Mouse (Mus musculus) fat pad, adult 2 months (tissue): ENCODE results near the gene Cnp.

Experiments used
- DNase-seq: peaks from one replicate; pipeline ENCODE4 v3.0.0-alpha.2; 2011; ENCODE audit warnings: low read depth, low spot score; ENCODE audit errors: extremely low read depth

The Cnp gene

GRCm38 (mm10) chr11:100618761-100619484 lies 44.2 kb downstream of the Cnp start, which contains the start of gene Nkiras2:
Gene Nkiras2 (plus strand): TSS chr11:100619244.
- no peak for DNase-seq

DNA sequence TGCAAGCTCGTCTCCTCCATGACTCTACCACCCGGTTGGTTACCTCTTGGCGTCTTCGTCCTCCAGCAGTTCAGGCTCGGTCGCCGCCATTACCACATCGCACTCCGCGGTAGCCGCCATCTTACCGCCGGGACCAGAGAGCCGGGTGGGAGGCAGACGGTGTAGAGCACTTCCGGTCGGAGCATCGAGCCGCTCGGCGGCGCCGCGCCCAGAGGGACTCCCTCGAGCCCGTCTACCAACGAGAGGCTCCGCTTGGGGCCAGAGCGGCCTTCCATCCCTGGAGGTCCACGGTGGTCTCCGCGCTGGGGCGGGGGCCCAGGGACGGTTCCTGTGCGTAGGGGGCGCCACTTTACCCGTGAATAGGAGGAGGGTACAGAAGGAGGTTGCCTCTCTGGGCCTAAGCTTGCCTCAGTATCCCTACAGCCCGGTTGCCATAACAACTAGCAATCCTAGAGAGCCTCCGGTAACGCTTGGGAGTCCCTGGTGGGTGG lies 44.8 kb downstream of the Cnp start:
- no peak for DNase-seq

DNA sequence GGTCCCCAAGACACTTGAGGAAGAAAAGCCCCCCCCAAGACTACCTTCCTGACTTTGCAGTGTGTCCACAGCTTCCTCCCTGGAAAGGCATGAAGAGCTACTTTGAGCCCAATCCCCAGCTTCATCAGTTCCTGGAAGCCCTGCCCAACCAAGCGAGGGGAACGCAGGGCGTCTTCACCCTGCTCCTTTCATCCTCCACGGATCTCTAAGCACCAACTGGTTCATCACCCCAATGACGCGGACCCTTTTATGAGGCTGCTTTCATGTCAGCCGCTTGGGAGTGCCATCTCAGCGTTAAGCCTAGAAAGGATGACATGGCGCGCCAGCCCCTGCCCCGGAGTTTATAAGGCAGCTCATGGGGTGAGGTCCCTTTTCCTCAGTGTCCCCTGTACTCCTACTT lies 45.3 kb downstream of the Cnp start, which contains the start of gene Dnajc7:
Gene Dnajc7, minus strand, starts transcription at position 187 of the 400 bp plus-strand sequence.
- no peak for DNase-seq

DNA sequence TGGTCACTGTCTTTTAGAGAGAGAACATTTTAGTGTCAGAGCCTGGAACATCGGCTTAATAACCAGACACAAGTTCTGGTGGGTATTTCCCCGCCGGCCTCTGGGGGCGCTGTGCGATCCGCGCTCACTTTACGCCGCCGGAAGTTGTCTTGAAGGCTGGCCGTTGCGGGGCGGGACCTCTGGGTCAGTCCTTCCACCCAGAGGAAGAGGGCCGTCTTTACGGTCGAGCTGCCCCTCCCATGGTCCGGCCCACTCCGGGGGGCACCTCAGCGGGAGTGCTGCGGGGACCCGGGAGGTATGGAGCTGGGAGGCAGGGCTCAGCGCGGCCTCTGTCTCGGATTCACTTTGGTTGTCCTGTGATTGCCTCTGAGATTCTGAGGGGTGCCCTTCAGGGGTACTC lies 48.0 kb downstream of the Cnp start:
- peak; percentile 50 for DNase-seq

- no peak for DNase-seq
Measured at GRCm38 (mm10) chr11:100623867-100624266, 49.2 kb downstream of the Cnp start.

DNA sequence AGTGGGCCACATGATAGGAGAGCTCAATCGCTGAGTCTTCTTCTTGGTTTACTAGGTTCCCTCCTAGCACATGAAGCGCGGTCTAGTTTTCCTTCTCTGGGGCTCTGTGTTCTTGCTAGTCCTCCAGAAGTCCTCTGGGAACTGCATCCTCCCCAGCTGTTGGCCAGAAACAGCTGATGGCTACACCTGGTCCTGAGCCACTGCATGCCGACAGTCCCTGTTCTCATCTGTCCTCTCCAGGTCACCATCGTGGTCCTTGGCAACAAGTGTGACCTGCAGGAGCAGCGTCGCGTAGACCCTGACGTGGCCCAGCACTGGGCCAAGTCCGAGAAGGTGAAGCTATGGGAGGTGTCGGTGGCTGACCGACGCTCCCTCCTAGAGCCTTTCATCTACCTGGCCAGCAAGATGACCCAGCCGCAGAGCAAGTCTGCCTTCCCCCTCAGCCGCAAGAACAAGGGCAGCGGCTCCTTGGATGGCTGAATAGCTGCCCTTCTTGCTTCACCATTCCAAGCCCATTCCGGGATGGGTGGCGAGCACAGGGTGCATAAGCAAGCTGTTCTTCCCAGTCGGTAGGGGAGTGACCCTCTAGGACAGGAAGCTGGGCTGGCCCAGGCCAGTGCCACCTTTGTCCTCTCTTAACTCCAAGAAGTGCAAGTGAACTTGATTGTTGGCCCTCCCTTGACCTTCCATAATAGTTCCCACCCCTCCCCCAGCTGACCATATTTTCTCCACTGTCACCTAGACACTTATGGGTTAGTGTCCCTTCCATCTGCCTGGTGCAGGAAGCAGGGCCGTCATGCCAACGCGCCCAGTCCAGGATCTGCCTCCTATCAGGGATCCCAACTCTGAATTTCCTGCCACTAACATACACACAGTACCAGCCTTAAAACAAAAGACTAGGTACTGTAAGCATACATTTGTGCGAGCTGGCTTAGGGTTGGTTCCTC lies 51.3 kb downstream of the Cnp start:
- DNase-seq, result no peak

GRCm38 (mm10) chr11:100626701-100627195 lies 52.0 kb downstream of the Cnp start:
- no peak for DNase-seq

DNA sequence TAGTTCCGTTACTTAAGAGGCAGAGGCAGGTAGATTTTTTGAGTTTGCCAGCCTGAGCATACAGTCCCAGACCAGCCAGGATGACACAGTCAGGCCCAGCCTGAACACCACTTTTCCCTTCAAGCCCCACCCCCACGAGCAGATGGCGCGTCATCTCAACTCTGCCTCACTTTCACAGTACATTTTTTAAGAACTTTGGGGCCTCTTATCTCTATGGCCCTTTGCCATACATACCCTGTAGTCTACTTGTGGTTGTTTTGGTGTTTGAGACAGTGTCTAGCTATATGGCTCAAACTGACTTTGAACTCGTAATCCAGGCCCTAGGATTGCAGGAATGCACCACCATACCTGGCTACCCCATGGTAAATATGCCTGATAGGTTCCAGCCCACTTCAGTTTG lies 53.4 kb downstream of the Cnp start:
- no peak for DNase-seq

DNA sequence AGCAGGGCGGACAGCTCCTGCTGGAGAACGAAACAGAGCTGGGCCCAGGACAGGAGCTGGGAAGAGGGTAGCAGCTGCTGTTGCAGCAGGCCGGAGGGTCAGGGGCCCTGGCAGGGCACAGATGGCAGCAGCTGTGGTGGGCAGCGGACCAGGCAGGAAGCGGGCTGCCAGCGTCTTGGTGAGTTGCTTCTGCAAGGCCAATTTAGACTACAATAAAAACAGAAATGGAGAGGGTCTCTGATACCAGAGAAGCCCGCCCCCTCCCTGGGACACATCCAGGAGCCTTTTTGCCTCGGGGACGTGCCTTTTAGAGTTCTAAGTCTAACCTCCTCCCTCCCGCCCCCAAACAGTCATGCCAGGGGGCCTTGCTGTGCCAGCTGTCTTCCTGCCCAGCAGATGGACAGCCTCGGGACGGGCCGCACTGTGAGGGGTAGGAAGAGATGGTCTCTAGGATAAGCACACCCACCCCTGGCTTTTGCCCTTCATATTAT lies 54.2 kb downstream of the Cnp start:
- no peak for DNase-seq

DNA sequence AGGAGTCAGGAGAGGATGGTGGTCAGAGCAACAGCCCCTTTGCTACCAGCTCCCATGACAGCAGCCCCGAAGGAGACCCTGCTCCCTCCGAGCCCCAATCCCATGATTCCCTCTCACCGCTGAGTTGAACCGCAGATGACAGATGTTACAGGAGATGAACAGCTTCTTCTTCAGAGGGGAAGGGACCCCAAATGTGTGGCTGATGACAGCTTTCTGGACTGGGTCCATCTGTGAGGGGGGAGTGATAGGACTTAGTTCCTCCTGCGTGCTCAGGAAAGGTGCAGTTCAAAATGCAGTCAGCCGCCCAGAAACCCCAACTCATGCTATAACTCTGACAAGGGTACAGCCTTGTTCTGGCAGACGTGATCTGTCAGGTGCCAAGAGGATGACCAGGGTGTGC lies 59.8 kb downstream of the Cnp start:
- no peak for DNase-seq

DNA sequence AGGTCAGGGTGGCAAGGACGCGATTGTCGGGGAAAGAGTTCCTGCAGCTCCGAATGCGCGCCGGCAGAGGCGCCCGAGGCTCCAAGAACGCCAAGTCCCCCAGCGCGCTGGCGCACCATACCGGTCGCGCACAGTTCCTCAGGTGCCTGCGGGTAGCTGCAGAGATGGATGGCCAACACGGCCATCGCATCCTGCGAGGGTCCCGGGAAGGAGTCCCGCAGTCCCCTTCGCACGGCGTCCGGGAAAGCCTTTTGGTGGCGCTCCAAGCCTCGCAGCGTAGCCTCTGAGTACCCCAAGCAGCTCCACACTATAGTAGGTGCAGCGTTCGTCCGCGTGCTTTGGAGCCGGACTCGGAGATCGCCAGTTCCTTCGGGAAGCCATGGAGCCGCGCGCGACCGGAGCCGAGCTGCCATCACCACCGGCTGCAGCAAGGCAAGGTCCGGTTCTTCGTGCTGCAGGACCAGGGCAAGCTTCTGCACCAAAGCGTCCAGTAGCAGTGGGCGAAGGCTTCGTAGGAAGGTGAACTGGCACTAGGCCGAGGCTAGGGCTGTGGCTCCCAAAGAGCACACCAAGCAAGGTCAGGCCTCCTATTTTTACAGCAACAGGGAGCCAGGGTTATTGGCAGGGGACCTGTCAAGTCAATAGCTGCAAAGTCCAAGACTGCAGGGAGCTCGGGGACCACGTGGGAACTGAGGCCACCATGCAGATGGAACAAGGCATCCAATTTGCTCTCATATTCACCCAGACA lies 65.6 kb downstream of the Cnp start:
- DNase-seq, result no peak
